Mouse (Mus musculus) heart, adult 2 months (tissue): ENCODE data around the gene Podnl1.
A peak's percentile ranks its signal among the peaks of the same experiment; 100 is the strongest.

Source experiments
- CTCF ChIP-seq: fragments of 200-600 bp; IDR thresholded peaks from 2 replicates; pipeline ENCODE4 v1.8.1; 2022; ENCODE audit warnings: antibody characterized with exemption, mild to moderate bottlenecking, moderate library complexity
- POLR2A ChIP-seq: fragments of 200-500 bp; IDR thresholded peaks from 2 replicates; pipeline ENCODE4 v1.6.1; 2011; ENCODE audit warnings: mild to moderate bottlenecking, low read depth, low read length, control low read depth; ENCODE audit not compliant: insufficient read depth

GRCm38 (mm10) chr8:84104697-84105609, 20.8 kb upstream of the Podnl1 start, which contains the start of gene Dcaf15:
- no peak for TF ChIP-seq CTCF
- peak; percentile 60; the same call in 1 of the 2 replicates for TF ChIP-seq POLR2A
